Mouse (Mus musculus) forebrain, embryonic 12.5 days (tissue): ENCODE measurements around the gene Srf. TPM values are rescaled to one million over a fixed set of nuclear protein-coding genes. Genes with fewer than 3 reads are reported as not detected.

ENCODE experiments used
- ATAC-seq: fragments of 200-750 bp; cut with Nextera tagmentation; 2 replicates; pipeline ENCODE4 v1.8.0; 2017; ENCODE audit warnings: moderate TSS enrichment; ENCODE audit not compliant: low FRiP score
- H3K27ac ChIP-seq: fragments of 300-500 bp; sonication (generic); 2 replicates; pipeline ENCODE4 v1.5.1; 2016; ENCODE audit warnings: mild to moderate bottlenecking
- H3K27me3 ChIP-seq: fragments of 300-500 bp; sonication (generic); 2 replicates; pipeline ENCODE4 v1.6.1; 2016; ENCODE audit warnings: mild to moderate bottlenecking
- H3K36me3 ChIP-seq: fragments of 300-500 bp; sonication (generic); replicated peaks from 2 replicates; pipeline ENCODE4 v1.6.1; 2016; ENCODE audit warnings: mild to moderate bottlenecking
- H3K4me1 ChIP-seq: fragments of 300-500 bp; sonication (generic); 2 replicates; pipeline ENCODE4 v1.6.1; 2016
- H3K4me2 ChIP-seq: fragments of 300-500 bp; sonication (generic); 2 replicates; pipeline ENCODE4 v1.6.1; 2016; ENCODE audit warnings: mild to moderate bottlenecking, moderate library complexity
- H3K4me3 ChIP-seq: fragments of 300-500 bp; sonication (generic); replicated peaks from 2 replicates; pipeline ENCODE4 v1.5.1; 2016; ENCODE audit warnings: mild to moderate bottlenecking
- H3K9ac ChIP-seq: fragments of 300-500 bp; sonication (generic); 2 replicates; pipeline ENCODE4 v1.6.1; 2016; ENCODE audit warnings: mild to moderate bottlenecking
- H3K9me3 ChIP-seq: fragments of 300-500 bp; sonication (generic); 2 replicates; pipeline ENCODE4 v1.6.1; 2016
- WGBS: fragments of 180-500 bp; shearing (Covaris S2); methylation state at CpG from one replicate; pipeline ENCODE4 v1.1.7; 2016; 5-methylcytosine and 5-hydroxymethylcytosine counted together
- polyA plus RNA-seq: library from polyadenylated mRNA; unstranded; fragments of >200 nt; fragmentation: Nextera tagmentation; extraction: Ambion mirVana; gene quantifications from 2 replicates; pipeline ENCODE4 v1.2.1, GENCODE M21; 2016

Srf gene
- polyA plus RNA-seq, 1 experiment from 2014 or later, result 5.0 TPM

GRCm38 (mm10) chr17:46545813-46546564 is 10.0 kb downstream of the Srf start, which contains the start of gene Cul9:
Gene Cul9 (minus strand): TSS chr17:46546388.
- H3K9me3 ChIP-seq, result no peaks in the 10 kb centered on the region
- H3K27me3 ChIP-seq, result peaks cover 38% of the 10 kb centered on the region; the same call in 1 of the 2 replicates
- under 1% methylated on average over 47 of the region's 49 CpGs for WGBS
- ATAC-seq, result peak; percentile 82
- H3K27ac ChIP-seq, result no peak within 1 kb of the TSS
- peak within 1 kb of the TSS; percentile 92 for H3K4me2 ChIP-seq
- peak within 1 kb of the TSS; percentile 69 for H3K4me3 ChIP-seq
- peaks cover 33% of the 10 kb centered on the region for H3K36me3 ChIP-seq
- H3K4me1 ChIP-seq, result peaks cover 16% of the 10 kb centered on the region
- peak within 1 kb of the TSS; percentile 81 for H3K9ac ChIP-seq

GRCm38 (mm10) chr17:46543661-46544060 is 12.3 kb downstream of the Srf start:
- Histone ChIP-seq H3K4me2 (no peak overlapping the region), H3K9ac (no peak overlapping the region), H3K4me3 (no peak overlapping the region), H3K27ac (no peak overlapping the region), H3K9me3 (no peaks in the 10 kb centered on the region), H3K36me3 (peaks cover 28% of the 10 kb centered on the region), H3K27me3 (peaks cover 43% of the 10 kb centered on the region; the same call in 1 of the 2 replicates), H3K4me1 (peaks cover 16% of the 10 kb centered on the region)
- 92% methylated on average over 12 of the region's 12 CpGs for WGBS
- no peak for ATAC-seq

GRCm38 (mm10) chr17:46525579-46526307 is 30.2 kb downstream of the Srf start:
- Histone ChIP-seq H3K27ac (no peak overlapping the region), H3K4me2 (no peak overlapping the region), H3K9me3 (no peaks in the 10 kb centered on the region), H3K27me3 (peaks cover 31% of the 10 kb centered on the region), H3K36me3 (peaks cover 8% of the 10 kb centered on the region; the same call in 1 of the 2 replicates), H3K4me3 (no peak overlapping the region), H3K4me1 (no peaks in the 10 kb centered on the region), H3K9ac (no peak overlapping the region)
- WGBS, result 39% methylated on average over 12 of the region's 12 CpGs
- ATAC-seq, result no peak

GRCm38 (mm10) chr17:46525065-46525464 is 30.9 kb downstream of the Srf start:
- Histone ChIP-seq H3K4me2 (no peak overlapping the region), H3K27me3 (peaks cover 37% of the 10 kb centered on the region), H3K9ac (no peak overlapping the region), H3K9me3 (no peaks in the 10 kb centered on the region), H3K4me1 (no peaks in the 10 kb centered on the region), H3K4me3 (no peak overlapping the region), H3K27ac (no peak overlapping the region), H3K36me3 (peaks cover 8% of the 10 kb centered on the region; the same call in 1 of the 2 replicates)
- 91% methylated on average over 10 of the region's 10 CpGs for WGBS
- no peak for ATAC-seq

GRCm38 (mm10) chr17:46521963-46522668 is 33.9 kb downstream of the Srf start:
- H3K9me3 ChIP-seq, result no peaks in the 10 kb centered on the region
- ATAC-seq, result no peak

GRCm38 (mm10) chr17:46521174-46521573 is 34.8 kb downstream of the Srf start:
- no peak overlapping the region for H3K4me2 ChIP-seq
- WGBS, result 79% methylated on average over 9 of the region's 9 CpGs

More at GRCm38 (mm10) chr17:46521963-46522668, 33.9 kb downstream of the Srf start:
- Histone ChIP-seq H3K9ac (no peak overlapping the region), H3K27ac (no peak overlapping the region), H3K4me1 (no peaks in the 10 kb centered on the region), H3K27me3 (peaks cover 43% of the 10 kb centered on the region), H3K4me3 (no peak overlapping the region), H3K4me2 (no peak overlapping the region; the same call in 1 of the 2 replicates), H3K36me3 (no peaks in the 10 kb centered on the region)
- 30% methylated on average over 24 of the region's 24 CpGs for WGBS

GRCm38 (mm10) chr17:46520385-46520979 is 35.5 kb downstream of the Srf start:
- H3K36me3 ChIP-seq, result no peaks in the 10 kb centered on the region
- H3K4me2 ChIP-seq, result 0 out of 2 replicates have a peak overlapping the region, but pooled peaks have one; percentile 10
- 49% methylated on average over 25 of the region's 25 CpGs for WGBS
- no peak overlapping the region for H3K27ac ChIP-seq
- H3K9ac ChIP-seq, result 0 out of 2 replicates have a peak overlapping the region, but pooled peaks have one; percentile 33
- no peaks in the 10 kb centered on the region for H3K9me3 ChIP-seq
- H3K27me3 ChIP-seq, result peaks cover 42% of the 10 kb centered on the region
- 0 out of 2 replicates have a peak overlapping the region, but pooled peaks have one; percentile 10 for H3K4me3 ChIP-seq
- H3K4me1 ChIP-seq, result no peaks in the 10 kb centered on the region
- no peak for ATAC-seq

More at GRCm38 (mm10) chr17:46521174-46521573, 34.8 kb downstream of the Srf start:
- H3K36me3 ChIP-seq, result no peaks in the 10 kb centered on the region
- no peaks in the 10 kb centered on the region for H3K9me3 ChIP-seq
- H3K27me3 ChIP-seq, result peaks cover 43% of the 10 kb centered on the region
- no peaks in the 10 kb centered on the region for H3K4me1 ChIP-seq
- ATAC-seq, result no peak
- H3K9ac ChIP-seq, result no peak overlapping the region
- H3K27ac ChIP-seq, result no peak overlapping the region
- no peak overlapping the region for H3K4me3 ChIP-seq

- Histone ChIP-seq H3K36me3 (no peaks in the 10 kb centered on the region), H3K27ac (no peak overlapping the region), H3K4me2 (0 out of 2 replicates have a peak overlapping the region, but pooled peaks have one; percentile 10), H3K27me3 (peaks cover 37% of the 10 kb centered on the region), H3K4me3 (no peak overlapping the region), H3K9ac (0 out of 2 replicates have a peak overlapping the region, but pooled peaks have one; percentile 33), H3K4me1 (no peaks in the 10 kb centered on the region), H3K9me3 (no peaks in the 10 kb centered on the region)
- WGBS, result 48% methylated on average over 10 of the region's 10 CpGs
- ATAC-seq, result no peak
Observed at GRCm38 (mm10) chr17:46519971-46520370, 36.0 kb downstream of the Srf start.

- Histone ChIP-seq H3K36me3 (no peaks in the 10 kb centered on the region), H3K9ac (no peak overlapping the region), H3K27me3 (no peaks in the 10 kb centered on the region), H3K4me3 (no peak overlapping the region), H3K27ac (no peak overlapping the region), H3K4me2 (no peak overlapping the region), H3K4me1 (no peaks in the 10 kb centered on the region), H3K9me3 (no peaks in the 10 kb centered on the region)
- no peak for ATAC-seq
- WGBS, result 71% methylated on average over 2 of the region's 2 CpGs
Observed at GRCm38 (mm10) chr17:46513329-46513728, 42.6 kb downstream of the Srf start.

GRCm38 (mm10) chr17:46511059-46511710 is 44.8 kb downstream of the Srf start:
- Histone ChIP-seq H3K27me3 (no peaks in the 10 kb centered on the region), H3K9me3 (no peaks in the 10 kb centered on the region), H3K4me1 (no peaks in the 10 kb centered on the region), H3K9ac (no peak overlapping the region), H3K36me3 (no peaks in the 10 kb centered on the region), H3K4me2 (no peak overlapping the region), H3K4me3 (no peak overlapping the region), H3K27ac (no peak overlapping the region)
- ATAC-seq, result peak; percentile 23; the same call in 1 of the 2 replicates
- WGBS, result 45% methylated on average over 11 of the region's 11 CpGs

- no peaks in the 10 kb centered on the region for H3K9me3 ChIP-seq
- no peaks in the 10 kb centered on the region for H3K27me3 ChIP-seq
- no peak overlapping the region for H3K9ac ChIP-seq
- H3K36me3 ChIP-seq, result peaks cover 5% of the 10 kb centered on the region
- H3K27ac ChIP-seq, result no peak overlapping the region
- 79% methylated on average over 3 of the region's 3 CpGs for WGBS
- no peak for ATAC-seq
- no peaks in the 10 kb centered on the region for H3K4me1 ChIP-seq
- no peak overlapping the region for H3K4me2 ChIP-seq
- H3K4me3 ChIP-seq, result no peak overlapping the region
Observed at GRCm38 (mm10) chr17:46505617-46506016, 50.4 kb downstream of the Srf start.
